Mouse (Mus musculus) C2C12 (cell line): Measurements from ENCODE around the gene Nsun7.

Experiments
- CTCF ChIP-seq: IDR thresholded peaks from one replicate; pipeline ENCODE4 v1.5.1; 2011; ENCODE audit not compliant: control insufficient read depth, insufficient read depth, insufficient read length
- MAX ChIP-seq: IDR thresholded peaks from one replicate; pipeline ENCODE4 v1.6.1; 2011; ENCODE audit warnings: mild to moderate bottlenecking, control low read depth
- USF1 ChIP-seq: IDR thresholded peaks from one replicate; pipeline ENCODE4 v1.6.1; 2011; ENCODE audit warnings: low read depth, mild to moderate bottlenecking, control low read depth, moderate library complexity

DNA sequence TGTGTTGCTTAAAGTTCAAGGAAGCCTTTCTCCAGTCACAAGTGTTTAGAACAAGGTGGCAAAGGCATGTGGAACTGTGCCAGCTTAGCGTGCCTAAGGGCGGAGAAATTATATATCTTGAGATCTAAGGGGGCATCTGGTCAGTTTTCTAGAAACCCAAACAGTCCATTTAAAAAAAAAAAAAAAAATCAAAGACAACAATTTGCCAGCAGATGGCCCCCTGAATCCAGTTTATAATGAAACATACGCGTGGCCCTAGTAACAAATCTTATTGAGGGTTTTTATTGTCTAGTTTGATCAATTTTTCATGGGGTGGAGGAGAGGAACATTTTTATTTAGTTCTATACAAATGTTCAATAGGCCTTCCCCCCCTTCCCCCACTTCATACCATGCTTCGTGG, 6.5 kb upstream of the Nsun7 start:
- TF ChIP-seq CTCF (no peak), USF1 (no peak), MAX (no peak)
